Mouse (Mus musculus) embryonic fibroblast, embryonic 13.5 days (primary cell): ENCODE data around the gene Ube2u.

Experiments
- CTCF ChIP-seq: IDR thresholded peaks from 2 replicates; pipeline ENCODE4 v1.5.1; 2011; ENCODE audit warnings: mild to moderate bottlenecking, control low read depth, low read length, moderate library complexity, borderline replicate concordance; ENCODE audit not compliant: insufficient read depth
- POLR2A ChIP-seq: IDR thresholded peaks from 2 replicates; pipeline ENCODE4 v1.6.1; 2011; ENCODE audit warnings: low read depth, mild to moderate bottlenecking, control low read depth, low read length, moderate library complexity

GRCm38 (mm10) chr4:100524741-100525140, 46.1 kb downstream of the Ube2u start:
- TF ChIP-seq POLR2A: no peak
- TF ChIP-seq CTCF: no peak
